Mouse (Mus musculus): ENCODE data around the gene Usp42.

Usp42 gene

GRCm38 (mm10) chr5:143698454-143698853 lies 33.6 kb downstream of the Usp42 start:
- in situ Hi-C loops (cut with MboI; ENCODE audit: low pct_unique_long_range_greater_than_20kb in 1 of 2, low sequenced_read_pairs in 2 of 2, unreplicated experiment in 1 of 2): loop anchor here in 1 of 2 experiments (10.0 kb wide), 1 partner anchor 114 kb away; no protein-coding TSS in a partner anchor

- in situ Hi-C loops (cut with MboI; ENCODE audit: low pct_unique_long_range_greater_than_20kb in 1 of 2, low sequenced_read_pairs in 2 of 2, unreplicated experiment in 1 of 2): loop anchor here in 1 of 2 experiments (10.0 kb wide), 1 partner anchor 112 kb away; no protein-coding TSS in a partner anchor
These were observed 35.8 kb downstream of the Usp42 start for GRCm38 (mm10) chr5:143696323-143696722.

- in situ Hi-C loops (cut with MboI; ENCODE audit: low pct_unique_long_range_greater_than_20kb in 1 of 2, low sequenced_read_pairs in 2 of 2, unreplicated experiment in 1 of 2): loop anchor here in 1 of 2 experiments (10.0 kb wide), 1 partner anchor 106 kb away; no protein-coding TSS in a partner anchor
These were observed 41.2 kb downstream of the Usp42 start for GRCm38 (mm10) chr5:143690926-143691325.

GRCm38 (mm10) chr5:143690392-143690791 lies 41.7 kb downstream of the Usp42 start:
- in situ Hi-C loops (cut with MboI; ENCODE audit: low pct_unique_long_range_greater_than_20kb in 1 of 2, low sequenced_read_pairs in 2 of 2, unreplicated experiment in 1 of 2): loop anchor here in 1 of 2 experiments (10.0 kb wide), 1 partner anchor 106 kb away; no protein-coding TSS in a partner anchor

- in situ Hi-C loops (cut with MboI; ENCODE audit: low pct_unique_long_range_greater_than_20kb in 1 of 2, low sequenced_read_pairs in 2 of 2, unreplicated experiment in 1 of 2): no loop called here
These were observed 44.5 kb downstream of the Usp42 start for GRCm38 (mm10) chr5:143687589-143687988.

GRCm38 (mm10) chr5:143686456-143686855 lies 45.6 kb downstream of the Usp42 start:
- in situ Hi-C loops (cut with MboI; ENCODE audit: low pct_unique_long_range_greater_than_20kb in 1 of 2, low sequenced_read_pairs in 2 of 2, unreplicated experiment in 1 of 2): no loop called here

- in situ Hi-C loops (cut with MboI; ENCODE audit: low pct_unique_long_range_greater_than_20kb in 1 of 2, low sequenced_read_pairs in 2 of 2, unreplicated experiment in 1 of 2): no loop called here
These were observed 47.1 kb downstream of the Usp42 start for GRCm38 (mm10) chr5:143684911-143685390.

- in situ Hi-C loops (cut with MboI; ENCODE audit: low pct_unique_long_range_greater_than_20kb in 1 of 2, low sequenced_read_pairs in 2 of 2, unreplicated experiment in 1 of 2): no loop called here
These were observed 48.4 kb downstream of the Usp42 start for GRCm38 (mm10) chr5:143683696-143684095.

- in situ Hi-C loops (cut with MboI; ENCODE audit: low pct_unique_long_range_greater_than_20kb in 1 of 2, low sequenced_read_pairs in 2 of 2, unreplicated experiment in 1 of 2): no loop called here
These were observed 52.4 kb downstream of the Usp42 start for GRCm38 (mm10) chr5:143679654-143680053.

GRCm38 (mm10) chr5:143678634-143679271 lies 53.3 kb downstream of the Usp42 start:
- in situ Hi-C loops (cut with MboI; ENCODE audit: low pct_unique_long_range_greater_than_20kb in 1 of 2, low sequenced_read_pairs in 2 of 2, unreplicated experiment in 1 of 2): no loop called here

- in situ Hi-C loops (cut with MboI; ENCODE audit: low pct_unique_long_range_greater_than_20kb in 1 of 2, low sequenced_read_pairs in 2 of 2, unreplicated experiment in 1 of 2): no loop called here
These were observed 54.7 kb downstream of the Usp42 start for GRCm38 (mm10) chr5:143677363-143677762.

- in situ Hi-C loops (cut with MboI; ENCODE audit: low pct_unique_long_range_greater_than_20kb in 1 of 2, low sequenced_read_pairs in 2 of 2, unreplicated experiment in 1 of 2): no loop called here
These were observed 55.7 kb downstream of the Usp42 start for GRCm38 (mm10) chr5:143676218-143676985.

- in situ Hi-C loops (cut with MboI; ENCODE audit: low pct_unique_long_range_greater_than_20kb in 1 of 2, low sequenced_read_pairs in 2 of 2, unreplicated experiment in 1 of 2): loop anchor here in 1 of 2 experiments (5.0 kb wide), 1 partner anchor 37 kb away; no protein-coding TSS in a partner anchor
These were observed 57.5 kb downstream of the Usp42 start for GRCm38 (mm10) chr5:143674576-143674975.

GRCm38 (mm10) chr5:143670740-143671415 lies 61.2 kb downstream of the Usp42 start:
- in situ Hi-C loops (cut with MboI; ENCODE audit: low pct_unique_long_range_greater_than_20kb in 1 of 2, low sequenced_read_pairs in 2 of 2, unreplicated experiment in 1 of 2): loop anchor here in 1 of 2 experiments (5.0 kb wide), 1 partner anchor 34 kb away; no protein-coding TSS in a partner anchor

- in situ Hi-C loops (cut with MboI; ENCODE audit: low pct_unique_long_range_greater_than_20kb in 1 of 2, low sequenced_read_pairs in 2 of 2, unreplicated experiment in 1 of 2): loop anchor here in 1 of 2 experiments (5.0 kb wide), 1 partner anchor 33 kb away; no protein-coding TSS in a partner anchor
These were observed 62.2 kb downstream of the Usp42 start for GRCm38 (mm10) chr5:143669839-143670238.

- in situ Hi-C loops (cut with MboI; ENCODE audit: low pct_unique_long_range_greater_than_20kb in 1 of 2, low sequenced_read_pairs in 2 of 2, unreplicated experiment in 1 of 2): no loop called here
These were observed 62.7 kb downstream of the Usp42 start for GRCm38 (mm10) chr5:143669393-143669792.

- in situ Hi-C loops (cut with MboI; ENCODE audit: low pct_unique_long_range_greater_than_20kb in 1 of 2, low sequenced_read_pairs in 2 of 2, unreplicated experiment in 1 of 2): no loop called here
These were observed 63.2 kb downstream of the Usp42 start for GRCm38 (mm10) chr5:143668884-143669283.

GRCm38 (mm10) chr5:143666015-143666414 lies 66.1 kb downstream of the Usp42 start:
- in situ Hi-C loops (cut with MboI; ENCODE audit: low pct_unique_long_range_greater_than_20kb in 1 of 2, low sequenced_read_pairs in 2 of 2, unreplicated experiment in 1 of 2): no loop called here

- in situ Hi-C loops (cut with MboI; ENCODE audit: low pct_unique_long_range_greater_than_20kb in 1 of 2, low sequenced_read_pairs in 2 of 2, unreplicated experiment in 1 of 2): no loop called here
These were observed 66.5 kb downstream of the Usp42 start for GRCm38 (mm10) chr5:143665561-143665960.

Measured in mouse embryonic stem cell (cell line).